Mouse (Mus musculus) limb, embryonic 12.5 days (tissue): Measurements from ENCODE around the gene Tmem198. TPM values are rescaled to one million over a fixed set of nuclear protein-coding genes. Genes with fewer than 3 reads are reported as not detected.

Experiments
- ATAC-seq: fragments of 200-750 bp; cut with Nextera tagmentation; 2 replicates; pipeline ENCODE4 v1.8.0; 2017; ENCODE audit warnings: low read depth, moderate TSS enrichment; ENCODE audit not compliant: insufficient number of reproducible peaks, insufficient read depth, low FRiP score, low TSS enrichment
- H3K27ac ChIP-seq: fragments of 300-500 bp; sonication (generic); 2 replicates; pipeline ENCODE4 v1.5.1; 2016; ENCODE audit warnings: mild to moderate bottlenecking, moderate library complexity
- H3K27me3 ChIP-seq: fragments of 300-500 bp; sonication (generic); 2 replicates; pipeline ENCODE4 v1.6.1; 2016; ENCODE audit warnings: mild to moderate bottlenecking, moderate library complexity
- H3K36me3 ChIP-seq: fragments of 300-500 bp; sonication (generic); 2 replicates; pipeline ENCODE4 v1.6.1; 2016; ENCODE audit warnings: mild to moderate bottlenecking, moderate library complexity
- H3K4me1 ChIP-seq: fragments of 300-500 bp; sonication (generic); replicated peaks from 2 replicates; pipeline ENCODE4 v1.6.1; 2016
- H3K4me2 ChIP-seq: fragments of 300-500 bp; sonication (generic); 2 replicates; pipeline ENCODE4 v1.6.1; 2016; ENCODE audit warnings: mild to moderate bottlenecking, moderate library complexity
- H3K4me3 ChIP-seq: fragments of 300-500 bp; sonication (generic); replicated peaks from 2 replicates; pipeline ENCODE4 v1.5.1; 2016; ENCODE audit warnings: mild to moderate bottlenecking
- H3K9ac ChIP-seq: fragments of 300-500 bp; sonication (generic); replicated peaks from 2 replicates; pipeline ENCODE4 v1.6.1; 2016; ENCODE audit warnings: mild to moderate bottlenecking, moderate library complexity
- H3K9me3 ChIP-seq: fragments of 300-500 bp; sonication (generic); 2 replicates; pipeline ENCODE4 v1.6.1; 2016; ENCODE audit warnings: mild to moderate bottlenecking, moderate library complexity
- WGBS: fragments of 180-500 bp; shearing (Covaris S2); methylation state at CpG from one replicate; pipeline ENCODE4 v1.1.7; 2016; 5-methylcytosine and 5-hydroxymethylcytosine counted together
- polyA plus RNA-seq: library from polyadenylated mRNA; unstranded; fragments of >200 nt; fragmentation: Nextera tagmentation; extraction: Ambion mirVana; gene quantifications from 2 replicates; pipeline ENCODE4 v1.2.1, GENCODE M21; 2016

Gene Tmem198
- polyA plus RNA-seq, 1 experiment from 2014 or later: 0.36 TPM

GRCm38 (mm10) chr1:75524679-75525078 lies 45.3 kb downstream of the Tmem198 start:
- WGBS: 92% methylated on average over 7 of the region's 7 CpGs
- peaks cover 11% of the 10 kb centered on the region; the same call in 1 of the 2 replicates for H3K4me1 ChIP-seq
- no peak overlapping the region for H3K9ac ChIP-seq
- no peak overlapping the region for H3K4me2 ChIP-seq
- ATAC-seq: no peak
- H3K27me3 ChIP-seq: no peaks in the 10 kb centered on the region
- H3K9me3 ChIP-seq: no peaks in the 10 kb centered on the region
- H3K36me3 ChIP-seq: peaks cover 48% of the 10 kb centered on the region
- H3K27ac ChIP-seq: no peak overlapping the region
- no peak overlapping the region for H3K4me3 ChIP-seq

GRCm38 (mm10) chr1:75530546-75530945 lies 51.2 kb downstream of the Tmem198 start:
- no peaks in the 10 kb centered on the region for H3K27me3 ChIP-seq
- H3K4me2 ChIP-seq: no peak overlapping the region
- ATAC-seq: no peak
- no peak overlapping the region for H3K27ac ChIP-seq
- 89% methylated on average over 4 of the region's 4 CpGs for WGBS
- peaks cover 97% of the 10 kb centered on the region for H3K36me3 ChIP-seq
- H3K4me1 ChIP-seq: no peaks in the 10 kb centered on the region
- H3K9ac ChIP-seq: no peak overlapping the region
- no peak overlapping the region for H3K4me3 ChIP-seq
- H3K9me3 ChIP-seq: no peaks in the 10 kb centered on the region

GRCm38 (mm10) chr1:75532280-75533172 lies 53.2 kb downstream of the Tmem198 start:
- H3K9me3 ChIP-seq: no peaks in the 10 kb centered on the region
- 90% methylated on average over 19 of the region's 19 CpGs for WGBS
- no peak overlapping the region for H3K4me2 ChIP-seq
- H3K27me3 ChIP-seq: no peaks in the 10 kb centered on the region
- H3K4me1 ChIP-seq: no peaks in the 10 kb centered on the region
- no peak overlapping the region for H3K4me3 ChIP-seq
- H3K9ac ChIP-seq: no peak overlapping the region
- no peak for ATAC-seq
- H3K36me3 ChIP-seq: peaks cover 94% of the 10 kb centered on the region
- H3K27ac ChIP-seq: no peak overlapping the region

GRCm38 (mm10) chr1:75533325-75534252 lies 54.3 kb downstream of the Tmem198 start:
- 87% methylated on average over 19 of the region's 19 CpGs for WGBS

More at GRCm38 (mm10) chr1:75533325-75534252, 54.3 kb downstream of the Tmem198 start:
- H3K9me3 ChIP-seq: no peaks in the 10 kb centered on the region
- H3K4me1 ChIP-seq: no peaks in the 10 kb centered on the region
- H3K4me3 ChIP-seq: no peak overlapping the region
- no peak overlapping the region for H3K27ac ChIP-seq
- no peak for ATAC-seq
- H3K4me2 ChIP-seq: no peak overlapping the region
- H3K9ac ChIP-seq: no peak overlapping the region
- no peaks in the 10 kb centered on the region for H3K27me3 ChIP-seq
- H3K36me3 ChIP-seq: peaks cover 86% of the 10 kb centered on the region

Other genes starting within 250 kb of the Tmem198 start
- not detected in 2 replicates for gene A630095N17Rik, start 247.4 kb upstream of the Tmem198 start, polyA plus RNA-seq
- 40.7 and 42.8 TPM in 2 replicates for gene Dnajb2, start 243.1 kb upstream of the Tmem198 start, polyA plus RNA-seq
- 0.20 and 0.35 TPM in 2 replicates for gene Ptprn, start 215.0 kb upstream of the Tmem198 start, polyA plus RNA-seq
- gene Resp18, start 201.1 kb upstream of the Tmem198 start, polyA plus RNA-seq: 0.83 TPM in 1 of 2 replicates, not detected in the other
- gene Dnpep, start 161.5 kb upstream of the Tmem198 start, polyA plus RNA-seq: 111 TPM in 2 replicates
- 23.5 and 25.3 TPM in 2 replicates for gene Des, start 119.2 kb upstream of the Tmem198 start, polyA plus RNA-seq
- gene Speg, start 104.2 kb upstream of the Tmem198 start, polyA plus RNA-seq: 30.4 and 30.7 TPM in 2 replicates
- gene Gmppa, start 43.6 kb upstream of the Tmem198 start, polyA plus RNA-seq: 49.1 and 61.0 TPM in 2 replicates
- gene Asic4, start 29.1 kb upstream of the Tmem198 start, polyA plus RNA-seq: 0.50 and 0.78 TPM in 2 replicates
- gene Chpf, start 225 bp upstream of the Tmem198 start, polyA plus RNA-seq: 22.1 and 27.1 TPM in 2 replicates
- 98.3 and 104 TPM in 2 replicates for gene Obsl1, start 26.9 kb downstream of the Tmem198 start, polyA plus RNA-seq
- 9.5 and 11.9 TPM in 2 replicates for gene Inha, start 27.5 kb downstream of the Tmem198 start, polyA plus RNA-seq
- gene Stk11ip, start 42.0 kb downstream of the Tmem198 start, polyA plus RNA-seq: 29.3 and 30.3 TPM in 2 replicates
- gene Slc4a3, start 66.7 kb downstream of the Tmem198 start, polyA plus RNA-seq: 33.6 and 33.7 TPM in 2 replicates